Mouse (Mus musculus): ENCODE results near the gene Nos2. TPM values are rescaled to one million over a fixed set of nuclear protein-coding genes. Genes with fewer than 3 reads are reported as not detected.
A peak's percentile ranks its signal among the peaks of the same experiment; 100 is the strongest.
"Not testable (repeated sequence)": the region's sequence is repeated elsewhere in the genome, so short reads cannot be mapped to it uniquely, and the experiment has no call there.

Nos2 gene
- polyA plus RNA-seq, 1 experiment from 2014 or later: 2.1 TPM

- H3K4me3 ChIP-seq (ENCODE audit: low read depth, low read length): no peak overlapping the region
- H3K4me1 ChIP-seq (ENCODE audit: control insufficient read depth, insufficient read depth, low read length): 0 out of 2 replicates have a peak, but pooled peaks cover 3% of the 10 kb centered on the region
- no peak for ATAC-seq (ENCODE audit: low read depth)
- no peak overlapping the region for H3K4me2 ChIP-seq (ENCODE audit: low read depth, low read length)
- no peaks in the 10 kb centered on the region for H3K36me3 ChIP-seq (ENCODE audit: control insufficient read depth, insufficient read depth, low read length)
- H3K9ac ChIP-seq (ENCODE audit: low read depth, low read length): no peak overlapping the region
- WGBS: 80% methylated on average over 4 of the region's 4 CpGs
- DNase-seq (ENCODE audit: low spot score): no peak
- H3K27me3 ChIP-seq (replicated peaks; ENCODE audit: control insufficient read depth, insufficient read depth, low read length): no peaks in the 10 kb centered on the region
- H3K27ac ChIP-seq (replicated peaks; ENCODE audit: low read depth, low read length): no peak overlapping the region
- H3K9me3 ChIP-seq (ENCODE audit: control insufficient read depth, low read length): no peaks in the 10 kb centered on the region
These were observed 59.6 kb downstream of the Nos2 start for GRCm38 (mm10) chr11:78980083-78980634.

- H3K4me3 ChIP-seq (ENCODE audit: low read depth, low read length): no peak overlapping the region
- no peak overlapping the region for H3K4me2 ChIP-seq (ENCODE audit: low read depth, low read length)
- H3K36me3 ChIP-seq (ENCODE audit: control insufficient read depth, insufficient read depth, low read length): no peaks in the 10 kb centered on the region
- no peak overlapping the region for H3K9ac ChIP-seq (ENCODE audit: low read depth, low read length)
- 0 out of 2 replicates have a peak, but pooled peaks cover 4% of the 10 kb centered on the region for H3K4me1 ChIP-seq (ENCODE audit: control insufficient read depth, insufficient read depth, low read length)
- H3K27me3 ChIP-seq (replicated peaks; ENCODE audit: control insufficient read depth, insufficient read depth, low read length): no peaks in the 10 kb centered on the region
- 74% methylated on average over 2 of the region's 2 CpGs for WGBS
- ATAC-seq (ENCODE audit: low read depth) (no peak), DNase-seq (ENCODE audit: low spot score) (no peak)
- H3K9me3 ChIP-seq (ENCODE audit: control insufficient read depth, low read length): no peaks in the 10 kb centered on the region
- H3K27ac ChIP-seq (replicated peaks; ENCODE audit: low read depth, low read length): no peak overlapping the region
These were observed 61.5 kb downstream of the Nos2 start for GRCm38 (mm10) chr11:78982042-78982441.

GRCm38 (mm10) chr11:78982513-78983291 lies 62.1 kb downstream of the Nos2 start:
- 75% methylated on average over 12 of the region's 12 CpGs for WGBS
- no peaks in the 10 kb centered on the region for H3K27me3 ChIP-seq (replicated peaks; ENCODE audit: control insufficient read depth, insufficient read depth, low read length)
- no peaks in the 10 kb centered on the region for H3K9me3 ChIP-seq (ENCODE audit: control insufficient read depth, low read length)
- DNase-seq (ENCODE audit: low spot score) (no peak), ATAC-seq (ENCODE audit: low read depth) (no peak)
- no peak overlapping the region for H3K27ac ChIP-seq (replicated peaks; ENCODE audit: low read depth, low read length)
- H3K4me3 ChIP-seq (ENCODE audit: low read depth, low read length): no peak overlapping the region
- H3K9ac ChIP-seq (ENCODE audit: low read depth, low read length): no peak overlapping the region
- H3K4me2 ChIP-seq (ENCODE audit: low read depth, low read length): no peak overlapping the region
- no peaks in the 10 kb centered on the region for H3K36me3 ChIP-seq (ENCODE audit: control insufficient read depth, insufficient read depth, low read length)
- 0 out of 2 replicates have a peak, but pooled peaks cover 4% of the 10 kb centered on the region for H3K4me1 ChIP-seq (ENCODE audit: control insufficient read depth, insufficient read depth, low read length)

GRCm38 (mm10) chr11:78983539-78983938 lies 63.0 kb downstream of the Nos2 start:
- WGBS: 88% methylated on average over 7 of the region's 7 CpGs
- Histone ChIP-seq H3K4me1 (ENCODE audit: control insufficient read depth, insufficient read depth, low read length) (0 out of 2 replicates have a peak, but pooled peaks cover 4% of the 10 kb centered on the region), H3K4me2 (ENCODE audit: low read depth, low read length) (0 out of 2 replicates have a peak overlapping the region, but pooled peaks have one; percentile 42), H3K36me3 (ENCODE audit: control insufficient read depth, insufficient read depth, low read length) (no peaks in the 10 kb centered on the region), H3K27ac (replicated peaks; ENCODE audit: low read depth, low read length) (no peak overlapping the region), H3K9me3 (ENCODE audit: control insufficient read depth, low read length) (no peaks in the 10 kb centered on the region), H3K27me3 (replicated peaks; ENCODE audit: control insufficient read depth, insufficient read depth, low read length) (no peaks in the 10 kb centered on the region), H3K4me3 (ENCODE audit: low read depth, low read length) (no peak overlapping the region), H3K9ac (ENCODE audit: low read depth, low read length) (no peak overlapping the region)
- DNase-seq (ENCODE audit: low spot score) (no peak), ATAC-seq (ENCODE audit: low read depth) (no peak)

- Histone ChIP-seq H3K4me1 (ENCODE audit: control insufficient read depth, insufficient read depth, low read length) (0 out of 2 replicates have a peak, but pooled peaks cover 4% of the 10 kb centered on the region), H3K36me3 (ENCODE audit: control insufficient read depth, insufficient read depth, low read length) (no peaks in the 10 kb centered on the region), H3K9me3 (ENCODE audit: control insufficient read depth, low read length) (no peaks in the 10 kb centered on the region), H3K4me2 (ENCODE audit: low read depth, low read length) (peak within 1 kb of the TSS; percentile 42), H3K4me3 (ENCODE audit: low read depth, low read length) (peak within 1 kb of the TSS; percentile 18), H3K27me3 (replicated peaks; ENCODE audit: control insufficient read depth, insufficient read depth, low read length) (no peaks in the 10 kb centered on the region), H3K9ac (ENCODE audit: low read depth, low read length) (0 out of 2 replicates have a peak within 1 kb of the TSS, but pooled peaks have one; percentile 20), H3K27ac (replicated peaks; ENCODE audit: low read depth, low read length) (no peak within 1 kb of the TSS)
- peak; percentile 88 for DNase-seq (ENCODE audit: low spot score)
- peak; percentile 72 for ATAC-seq (ENCODE audit: low read depth)
- WGBS: 59% methylated on average over 10 of the region's 10 CpGs
These were observed 64.0 kb downstream of the Nos2 start, which contains the start of gene Lgals9 for GRCm38 (mm10) chr11:78984483-78985177. TSS of gene Lgals9 (minus strand) at chr11:78984946.

GRCm38 (mm10) chr11:78985505-78985904 lies 64.9 kb downstream of the Nos2 start:
- H3K9ac ChIP-seq (ENCODE audit: low read depth, low read length): no peak overlapping the region
- H3K27me3 ChIP-seq (replicated peaks; ENCODE audit: control insufficient read depth, insufficient read depth, low read length): no peaks in the 10 kb centered on the region
- H3K36me3 ChIP-seq (ENCODE audit: control insufficient read depth, insufficient read depth, low read length): no peaks in the 10 kb centered on the region
- 0 out of 2 replicates have a peak, but pooled peaks cover 4% of the 10 kb centered on the region for H3K4me1 ChIP-seq (ENCODE audit: control insufficient read depth, insufficient read depth, low read length)
- no peak for ATAC-seq (ENCODE audit: low read depth)
- H3K4me2 ChIP-seq (ENCODE audit: low read depth, low read length): no peak overlapping the region
- H3K27ac ChIP-seq (replicated peaks; ENCODE audit: low read depth, low read length): no peak overlapping the region
- no peak overlapping the region for H3K4me3 ChIP-seq (ENCODE audit: low read depth, low read length)
- H3K9me3 ChIP-seq (ENCODE audit: control insufficient read depth, low read length): peaks cover 7% of the 10 kb centered on the region; the same call in 1 of the 2 replicates
- DNase-seq (ENCODE audit: low spot score): no peak

GRCm38 (mm10) chr11:78986311-78987002 lies 65.9 kb downstream of the Nos2 start:
- Histone ChIP-seq H3K4me1 (ENCODE audit: control insufficient read depth, insufficient read depth, low read length) (0 out of 2 replicates have a peak, but pooled peaks cover 4% of the 10 kb centered on the region), H3K36me3 (ENCODE audit: control insufficient read depth, insufficient read depth, low read length) (no peaks in the 10 kb centered on the region), H3K9me3 (ENCODE audit: control insufficient read depth, low read length) (peaks cover 7% of the 10 kb centered on the region; the same call in 1 of the 2 replicates), H3K27me3 (replicated peaks; ENCODE audit: control insufficient read depth, insufficient read depth, low read length) (no peaks in the 10 kb centered on the region), H3K4me3 (ENCODE audit: low read depth, low read length) (no peak overlapping the region), H3K27ac (replicated peaks; ENCODE audit: low read depth, low read length) (no peak overlapping the region), H3K9ac (ENCODE audit: low read depth, low read length) (no peak overlapping the region), H3K4me2 (ENCODE audit: low read depth, low read length) (no peak overlapping the region)
- ATAC-seq (ENCODE audit: low read depth) (no peak), DNase-seq (ENCODE audit: low spot score) (no peak)
- 90% methylated on average over 10 of the region's 10 CpGs for WGBS

- H3K36me3 ChIP-seq (ENCODE audit: control insufficient read depth, insufficient read depth, low read length); ATAC-seq (ENCODE audit: low read depth); H3K27ac ChIP-seq (replicated peaks; ENCODE audit: low read depth, low read length); H3K4me1 ChIP-seq (ENCODE audit: control insufficient read depth, insufficient read depth, low read length); H3K4me3 ChIP-seq (ENCODE audit: low read depth, low read length); H3K4me2 ChIP-seq (ENCODE audit: low read depth, low read length); H3K27me3 ChIP-seq (replicated peaks; ENCODE audit: control insufficient read depth, insufficient read depth, low read length); DNase-seq (ENCODE audit: low spot score); H3K9ac ChIP-seq (ENCODE audit: low read depth, low read length): not testable (repeated sequence)
- H3K9me3 ChIP-seq (ENCODE audit: control insufficient read depth, low read length): peaks cover 11% of the 10 kb centered on the region; the same call in 1 of the 2 replicates
- WGBS: 91% methylated on average over 11 of the region's 11 CpGs
These were observed 68.6 kb downstream of the Nos2 start for GRCm38 (mm10) chr11:78989206-78989605.
